Mouse (Mus musculus) T-helper 17 cell (primary cell): ENCODE measurements at regions not wholly inside any gene's neighbourhood (a gene's known extent, or its start where the extent isn't known, plus 50 kb on each side); places are given as distances from the start of the nearest gene placed in this dataset.

Experiments
- in situ Hi-C, 2 experiments: fragments of 300-600 bp; cut with MboI, MseI; formaldehyde crosslinking; loops; 1 replicate in 1 of 2; 2 replicates in 1 of 2; pipeline ENCODE4 v1.15.1; 2025; ENCODE audit warnings: high pct_unique_total_duplicates in 2 of 2

DNA sequence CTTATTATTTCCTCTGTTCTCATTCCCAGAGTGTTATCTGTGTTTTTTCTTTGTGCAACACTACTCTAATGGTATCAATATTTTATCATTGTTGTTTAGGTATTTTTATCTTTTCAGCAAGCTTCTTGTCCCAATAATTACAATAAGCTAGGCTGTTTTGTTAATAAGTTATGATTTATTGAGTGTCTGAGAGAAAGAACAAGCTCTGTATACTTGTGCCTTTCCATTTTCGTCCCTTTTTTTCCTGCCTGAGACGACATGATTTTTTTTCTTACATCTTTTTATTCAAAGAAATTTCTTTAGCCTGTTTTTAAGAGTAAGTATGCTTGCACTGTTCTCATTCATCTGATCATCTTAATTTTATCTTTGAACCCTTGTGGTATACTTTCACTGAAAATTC, 904.1 kb downstream of the A830018L16Rik start:
- in situ Hi-C loops, result no loop called here

DNA sequence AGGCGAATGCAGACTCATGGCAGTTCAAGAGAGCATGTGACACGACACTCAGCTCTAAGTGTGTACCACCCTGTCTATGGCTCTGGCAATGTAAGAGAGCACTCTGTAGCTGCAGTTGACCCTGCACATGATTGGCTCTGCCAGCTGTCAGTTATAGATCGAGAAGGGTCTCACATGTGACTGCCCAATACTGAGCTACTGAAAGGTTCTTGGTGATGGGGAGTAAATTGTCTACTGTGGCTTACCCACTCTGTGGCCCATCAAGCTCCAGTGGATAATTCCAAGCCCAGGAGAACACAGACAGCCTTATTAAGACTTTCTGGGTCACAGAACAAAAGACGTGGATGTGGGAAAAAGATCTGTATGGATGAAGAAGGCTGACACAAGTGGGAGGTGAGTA, 920.3 kb downstream of the A830018L16Rik start:
- in situ Hi-C loops, result no loop called here

DNA sequence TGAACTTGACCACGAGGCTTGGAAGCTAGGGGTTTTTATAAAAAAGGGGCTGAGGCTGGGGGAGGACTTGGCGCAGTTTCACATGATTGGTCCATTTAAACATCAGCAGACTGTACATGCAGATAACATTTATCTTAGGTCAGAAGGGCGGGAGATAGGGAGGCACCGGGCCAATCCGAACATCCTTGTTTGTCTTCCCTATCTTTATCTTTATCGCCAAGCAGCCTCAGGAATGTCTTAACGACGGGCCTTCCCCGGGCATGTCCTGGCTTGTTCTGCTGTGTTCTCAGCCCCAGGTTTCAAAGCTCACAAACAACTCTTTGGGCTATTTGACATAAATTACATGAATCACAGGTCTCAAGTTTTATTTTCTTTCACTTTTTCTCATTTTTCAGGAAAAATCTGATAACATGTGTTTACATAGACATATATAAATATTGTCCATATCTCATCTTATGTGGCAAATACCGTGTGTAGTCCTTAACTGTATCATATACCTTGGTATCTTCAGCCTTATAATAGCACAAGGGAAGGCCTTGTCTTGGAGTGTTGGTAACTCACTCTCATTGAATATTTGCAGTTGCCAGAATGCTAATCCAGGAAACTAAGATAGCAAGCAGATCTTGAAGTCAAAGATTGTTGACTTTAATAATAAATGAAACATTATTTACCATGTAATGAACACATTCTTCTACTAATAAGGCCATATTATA, 931.0 kb downstream of the A830018L16Rik start:
- in situ Hi-C loops, result no loop called here

DNA sequence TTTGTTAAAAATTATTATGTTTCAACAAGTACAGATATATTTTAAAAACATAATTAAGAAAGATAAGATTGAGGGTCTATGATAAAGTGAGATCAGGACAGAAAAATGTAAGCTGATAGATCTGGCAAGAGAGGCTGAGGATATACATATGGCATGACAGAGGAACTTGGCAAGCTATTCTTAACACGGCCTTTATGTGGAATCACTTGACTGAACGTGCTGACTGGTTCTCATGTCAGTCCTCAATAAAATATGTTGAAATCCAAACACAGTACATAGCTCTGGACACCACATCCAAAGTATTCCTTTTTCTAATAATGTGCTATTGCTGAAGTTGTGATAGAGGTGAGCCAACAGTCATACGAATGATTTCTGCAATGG, 931.5 kb downstream of the A830018L16Rik start:
- in situ Hi-C loops, result no loop called here

DNA sequence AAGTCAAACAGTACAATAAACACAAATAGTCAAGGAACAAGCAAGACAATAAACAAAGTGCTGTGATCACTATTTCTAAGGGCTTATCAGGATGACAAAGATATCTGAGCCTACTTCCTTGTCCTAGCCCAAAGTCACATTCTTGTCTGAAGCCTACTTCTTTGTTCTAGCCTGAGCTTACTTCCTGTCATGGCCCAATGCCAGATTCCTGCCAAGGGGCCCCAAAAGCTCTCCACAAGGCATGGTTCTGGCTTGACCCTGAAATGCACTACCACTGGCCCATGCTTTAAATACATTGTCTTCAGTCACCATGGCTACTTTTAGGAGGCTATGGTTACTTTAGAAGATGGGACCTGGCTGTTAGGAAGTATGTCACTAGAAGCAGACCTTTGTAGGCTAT, 940.6 kb downstream of the A830018L16Rik start:
- in situ Hi-C loops, result loop anchor here in 1 of 2 experiments (5.0 kb wide), 1 partner anchor 88 kb away; no protein-coding TSS in a partner anchor

DNA sequence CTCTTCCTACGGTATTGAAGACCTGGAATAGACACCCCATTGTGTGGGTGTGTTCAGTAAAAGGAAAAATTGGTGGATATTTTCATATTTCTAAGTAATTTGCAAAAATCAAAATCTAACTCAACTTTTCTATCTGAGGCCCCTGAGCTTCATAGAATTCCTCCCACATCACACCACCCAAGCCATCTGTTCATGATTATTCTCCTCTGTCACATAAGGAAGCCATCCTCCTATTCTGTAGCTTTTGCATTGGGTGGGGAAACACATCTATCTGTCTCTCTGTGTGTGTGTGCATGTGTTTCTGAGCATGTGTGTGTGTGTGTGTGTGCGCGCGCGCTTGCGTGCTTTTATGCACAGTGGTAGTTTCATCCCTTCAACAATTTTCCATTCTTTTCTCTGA, 954.0 kb downstream of the A830018L16Rik start:
- in situ Hi-C loops, result no loop called here

DNA sequence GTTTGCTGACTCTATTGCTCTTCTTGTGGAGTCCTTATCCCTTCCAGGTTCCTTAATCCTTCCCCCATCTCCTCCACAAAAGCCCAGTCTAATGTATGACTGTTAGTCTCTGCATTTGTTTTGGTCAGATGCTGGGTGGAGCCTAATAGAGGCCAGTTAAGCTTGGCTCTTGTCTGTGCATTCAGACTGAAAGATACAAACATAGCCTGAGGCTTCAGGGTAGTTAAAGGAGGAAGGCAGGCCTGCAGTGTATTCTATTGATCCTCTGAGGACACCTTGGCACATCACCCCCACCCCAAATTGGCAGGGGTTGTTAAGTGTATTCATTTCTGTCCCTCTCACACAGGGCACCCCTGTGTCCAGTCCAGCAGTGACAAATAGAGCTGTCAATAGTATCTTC, 959.1 kb downstream of the A830018L16Rik start:
- in situ Hi-C loops, result no loop called here

DNA sequence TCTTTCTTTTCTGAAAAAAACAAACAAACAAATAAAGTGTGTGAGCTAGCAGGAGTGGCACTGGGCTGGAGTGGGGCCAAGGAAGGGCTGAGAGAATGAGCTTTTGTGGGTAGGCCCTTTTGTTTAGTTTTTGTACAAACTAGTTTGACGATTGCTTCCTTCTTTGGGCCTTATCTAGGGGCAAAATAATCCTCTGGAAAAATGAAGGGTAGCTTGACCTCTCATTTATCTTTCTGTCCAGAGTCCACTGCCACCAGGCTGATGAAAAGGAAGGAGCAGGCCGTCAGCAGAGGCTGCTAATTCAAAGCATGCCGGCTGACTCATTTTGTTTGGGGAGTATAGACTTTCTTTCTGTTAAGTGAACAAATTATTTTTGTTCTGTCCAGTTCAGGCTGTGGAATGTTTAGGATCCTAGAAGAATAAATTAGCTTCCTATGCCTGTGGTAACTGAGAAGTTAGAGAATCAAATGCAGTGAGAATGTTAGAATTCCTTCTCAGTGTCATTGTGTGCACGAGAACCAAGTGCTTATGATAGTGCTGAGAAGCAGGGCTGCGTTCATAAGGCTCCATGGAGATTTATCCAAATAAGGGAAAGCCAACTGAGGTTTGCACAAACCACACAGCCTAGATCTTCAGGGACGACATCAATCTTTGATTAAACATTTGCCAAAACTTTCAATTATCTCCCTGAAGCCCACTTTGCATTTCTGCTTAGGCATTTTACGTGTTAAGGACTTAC, 984.4 kb downstream of the A830018L16Rik start:
- in situ Hi-C loops, result loop anchor here in 1 of 2 experiments (10.0 kb wide), 1 partner anchor 1116 kb away; no protein-coding TSS in a partner anchor

DNA sequence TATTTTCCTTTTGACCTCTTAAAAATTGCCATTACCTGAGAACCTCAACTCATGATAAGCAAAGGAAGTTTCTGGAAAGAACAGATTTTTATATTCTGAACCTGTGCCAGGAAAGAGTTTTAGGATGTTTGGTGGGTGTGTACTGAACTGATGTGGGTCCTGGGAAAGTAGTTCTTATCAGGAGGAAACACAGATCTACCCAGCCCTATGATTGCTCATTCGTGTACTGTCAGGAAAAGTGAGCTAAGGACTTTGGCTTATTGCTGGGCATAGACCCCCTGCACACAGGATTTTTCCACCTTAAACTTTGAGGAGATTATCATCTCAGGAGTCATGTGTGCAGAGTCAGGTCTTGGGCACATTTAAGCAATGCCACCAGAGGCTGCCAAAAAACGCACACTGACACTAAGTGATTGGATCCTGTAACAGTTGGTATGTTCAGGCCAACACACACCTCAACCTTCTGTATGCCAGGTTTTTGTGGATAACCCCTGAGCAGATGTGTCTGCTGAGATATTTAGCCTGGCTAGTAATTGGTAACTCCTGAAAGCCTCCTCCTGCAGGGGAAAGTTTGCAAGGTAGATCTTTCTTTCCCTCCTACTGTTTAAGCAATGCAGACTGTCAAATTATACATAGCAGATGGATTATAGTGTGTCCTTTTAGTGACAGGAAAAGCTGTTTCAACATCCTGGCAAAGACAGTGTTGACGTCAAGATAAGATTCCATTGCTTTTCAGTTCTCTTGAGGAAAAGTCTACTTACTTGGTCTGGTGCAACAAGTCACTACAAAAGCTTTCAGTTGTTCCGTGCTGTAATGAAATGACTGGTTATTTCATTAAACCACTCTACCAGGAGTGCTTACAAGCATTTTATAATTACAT, 991.7 kb downstream of the A830018L16Rik start:
- in situ Hi-C loops, result no loop called here

DNA sequence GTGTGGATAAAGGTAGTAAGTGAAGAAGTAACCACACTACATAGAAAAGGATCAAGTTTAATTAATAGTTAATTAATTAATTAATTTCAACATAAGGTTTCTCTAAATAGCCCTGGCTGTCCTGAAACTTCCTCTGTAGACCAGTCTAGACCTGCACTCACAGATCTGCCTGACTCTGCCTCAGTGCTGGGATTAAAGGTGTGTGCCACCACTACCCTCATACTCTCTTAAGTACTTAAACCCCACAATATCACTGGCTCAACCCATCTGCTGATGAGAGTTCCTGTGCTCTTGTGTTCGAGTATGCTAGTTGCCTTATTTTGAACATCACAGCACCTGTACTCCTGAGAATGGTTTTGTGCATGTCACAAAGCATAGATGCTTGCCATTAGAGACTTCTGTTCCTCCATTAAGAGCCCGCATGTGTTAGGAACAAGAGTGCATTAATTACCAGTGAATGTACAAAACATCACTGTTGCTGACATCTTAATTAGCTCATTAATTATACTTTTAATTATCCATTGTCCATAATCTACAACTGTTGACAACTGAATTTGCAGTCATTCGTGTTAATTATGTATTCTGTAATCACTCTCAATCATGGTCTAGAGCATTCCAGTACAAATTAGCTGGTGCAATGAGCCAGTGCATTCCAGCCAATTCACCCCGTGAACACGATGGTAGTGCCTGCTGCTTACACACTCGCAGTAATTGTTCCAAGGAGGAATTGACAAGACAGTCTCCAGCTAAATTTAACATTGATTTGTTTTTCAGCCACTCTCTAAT, 996.0 kb downstream of the A830018L16Rik start:
- in situ Hi-C loops, result no loop called here

DNA sequence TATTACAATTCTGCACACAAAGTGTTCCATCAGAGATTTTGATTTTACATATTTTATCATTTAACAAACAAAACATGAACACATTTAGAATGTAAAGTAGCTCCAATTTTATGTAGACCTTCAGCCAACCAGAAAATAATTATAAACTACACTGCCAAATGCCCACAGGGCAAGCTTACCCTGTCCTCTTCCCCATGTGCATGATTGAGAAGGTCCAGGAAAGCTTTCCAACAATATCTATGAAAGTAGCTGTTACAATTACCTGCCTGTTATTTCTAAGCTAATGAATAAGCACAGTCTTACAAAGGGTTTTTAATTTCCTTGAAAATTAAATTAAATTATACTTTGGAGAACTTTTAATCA, 996.6 kb downstream of the A830018L16Rik start:
- in situ Hi-C loops, result no loop called here

DNA sequence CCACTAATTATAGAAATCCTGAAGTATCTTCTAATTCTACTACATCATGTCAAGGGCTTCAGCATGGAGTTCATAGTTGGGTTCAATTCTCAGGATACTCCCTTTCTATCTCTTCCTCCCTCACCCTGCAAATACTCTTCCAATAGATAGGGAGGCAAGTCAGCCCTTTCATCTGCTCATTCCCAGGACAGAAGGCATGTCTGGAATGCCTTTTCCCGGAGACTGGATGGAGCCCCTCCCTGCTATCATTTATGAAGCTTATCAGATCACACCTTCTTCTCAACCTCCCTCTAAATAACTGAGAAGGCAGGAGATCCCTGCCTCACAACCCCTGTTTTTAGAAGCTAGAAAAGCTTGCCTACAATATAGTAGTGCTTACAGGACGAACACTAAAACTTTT, 1010.6 kb downstream of the A830018L16Rik start:
- in situ Hi-C loops, result no loop called here

DNA sequence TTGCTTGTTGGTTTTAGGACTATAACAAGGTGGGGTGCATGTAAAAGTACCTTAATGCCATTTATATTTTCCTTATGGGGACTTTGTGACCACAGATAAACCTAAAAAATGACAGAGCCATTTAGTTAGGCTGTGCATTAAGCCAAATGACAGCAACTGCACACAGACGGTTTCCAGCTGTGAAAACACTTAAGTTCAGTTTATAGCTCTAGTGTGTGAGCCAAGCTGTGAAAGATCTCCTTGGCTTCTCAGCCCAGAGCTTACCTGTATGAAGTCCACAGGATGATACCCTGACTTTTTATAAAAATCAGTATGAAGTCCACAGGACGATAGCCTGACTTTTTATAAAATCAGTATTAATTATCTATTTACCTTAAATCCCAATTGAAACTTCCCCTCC, 1024.0 kb downstream of the A830018L16Rik start:
- in situ Hi-C loops, result no loop called here

DNA sequence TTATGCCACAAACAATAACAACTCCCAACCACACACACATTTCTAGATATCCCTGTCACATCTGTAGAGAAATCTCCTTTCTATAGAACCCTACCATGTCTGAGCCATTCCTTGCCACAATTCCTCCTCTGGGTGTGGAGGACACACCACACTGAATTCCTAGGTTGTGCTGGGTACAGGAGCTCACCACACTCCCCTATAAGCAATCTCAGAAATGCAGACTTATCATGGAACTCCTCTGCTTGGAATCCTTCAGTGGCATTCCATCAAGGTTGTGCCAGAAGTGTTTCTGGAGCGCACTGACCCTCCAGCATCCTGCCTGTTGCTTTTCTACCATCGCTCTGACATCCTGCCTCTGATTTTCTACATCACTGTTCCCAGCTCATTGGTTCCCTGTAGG, 1052.3 kb downstream of the A830018L16Rik start:
- in situ Hi-C loops, result no loop called here

DNA sequence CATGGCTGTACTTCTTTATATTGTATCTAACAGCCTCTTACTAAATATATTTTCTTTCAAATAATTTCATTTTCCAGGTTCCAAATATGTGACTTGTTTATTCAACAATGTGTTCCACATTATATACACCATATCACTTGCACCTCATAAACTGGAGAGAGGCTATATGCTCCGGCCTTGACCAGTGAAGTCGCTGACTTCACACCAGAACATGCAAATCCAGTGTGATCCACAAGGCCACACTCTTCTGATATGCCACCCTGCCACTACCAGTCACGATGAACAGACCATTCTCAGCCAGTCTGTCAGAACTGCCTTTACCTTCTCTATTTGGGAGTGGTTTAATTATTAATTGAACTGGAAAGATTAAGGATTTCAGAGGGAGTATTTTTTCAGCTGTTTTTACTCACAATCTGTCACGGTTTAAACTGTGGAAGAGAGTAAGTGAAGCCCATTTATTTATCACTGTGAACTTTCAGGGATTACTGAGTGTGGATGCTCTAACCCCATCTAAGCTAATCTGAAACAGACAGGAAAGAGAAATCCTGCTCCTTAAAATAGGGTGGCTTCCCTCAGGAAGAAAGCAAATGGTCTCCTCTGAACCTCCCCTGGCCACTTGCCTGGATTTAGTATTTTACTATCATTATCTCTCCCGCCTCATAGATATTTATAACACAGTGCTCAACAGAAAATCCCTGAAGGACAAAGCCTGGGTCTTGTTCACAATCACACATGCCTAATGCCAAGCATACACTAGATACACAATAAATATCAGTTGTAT, 1065.3 kb downstream of the A830018L16Rik start:
- in situ Hi-C loops, result no loop called here

DNA sequence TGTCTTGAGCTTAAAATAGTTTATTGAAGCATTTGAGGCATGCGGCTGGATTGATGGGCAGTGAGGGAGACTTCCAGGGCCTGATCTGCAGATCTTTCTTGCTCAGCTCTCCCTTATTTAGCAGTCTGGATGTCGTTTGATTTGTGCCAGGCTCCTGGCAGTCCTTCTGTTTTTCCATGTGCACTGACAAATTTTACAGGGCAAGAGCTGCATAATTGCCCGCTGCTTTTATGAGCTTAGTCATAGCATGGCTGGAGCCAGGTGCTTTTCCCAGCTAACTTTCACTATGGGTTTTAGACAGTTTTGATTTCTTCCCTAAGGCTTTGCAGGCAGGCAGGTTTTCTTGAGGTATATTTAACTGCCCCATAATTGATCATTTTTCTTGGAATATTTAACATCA, 1086.5 kb downstream of the A830018L16Rik start:
- in situ Hi-C loops, result no loop called here

DNA sequence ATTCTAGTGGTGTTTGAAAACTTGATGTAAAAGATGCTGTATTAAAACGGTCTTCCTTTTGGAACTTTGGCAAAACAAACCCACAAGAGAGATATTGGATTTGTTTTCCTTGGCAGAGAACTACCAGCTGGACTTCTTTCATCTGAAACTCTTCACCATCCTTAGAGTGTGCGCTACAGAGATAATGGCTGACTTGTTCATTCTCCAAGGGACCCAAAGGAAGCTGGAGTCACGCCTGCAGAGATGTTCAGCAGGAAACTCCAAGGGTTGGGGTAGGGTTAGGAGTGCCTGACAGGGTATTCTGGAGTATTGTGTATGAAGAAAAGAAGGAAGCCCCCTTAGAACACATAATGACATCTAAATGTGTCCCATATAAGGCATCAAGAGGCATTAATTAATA, 1094.1 kb downstream of the A830018L16Rik start:
- in situ Hi-C loops, result no loop called here

DNA sequence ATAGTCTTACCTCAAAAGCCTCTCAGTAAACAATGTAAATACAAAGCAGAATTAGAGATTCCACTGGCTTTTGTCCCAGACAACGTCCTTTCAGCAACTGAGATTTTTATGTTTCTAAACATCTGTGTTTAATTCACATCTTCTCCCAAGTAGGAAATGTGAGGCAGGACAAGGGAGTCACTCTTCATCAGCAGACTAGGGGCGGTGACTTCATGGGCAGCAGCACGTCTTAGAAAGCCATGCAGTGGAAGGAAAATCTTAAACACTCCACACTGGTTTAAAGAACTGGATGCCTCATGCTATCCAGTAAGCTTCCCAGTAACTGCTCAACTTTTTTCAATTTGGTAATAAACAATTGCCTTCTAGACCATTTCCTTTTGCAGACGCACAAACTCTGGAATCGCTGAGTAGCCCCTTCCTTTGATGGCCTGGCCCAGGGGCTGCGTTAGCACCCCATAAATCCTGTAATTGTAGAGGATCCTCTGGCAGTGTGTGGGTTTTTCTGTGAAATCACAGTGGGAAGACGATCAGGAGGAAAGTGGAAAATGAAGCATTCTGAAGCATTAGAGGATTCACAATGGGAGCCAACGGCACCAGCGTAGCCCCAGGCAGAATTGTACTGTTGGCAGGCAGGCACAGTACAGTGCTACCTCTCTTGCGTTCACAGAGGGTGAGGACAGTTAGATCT, 1096.4 kb downstream of the A830018L16Rik start:
- in situ Hi-C loops, result no loop called here

DNA sequence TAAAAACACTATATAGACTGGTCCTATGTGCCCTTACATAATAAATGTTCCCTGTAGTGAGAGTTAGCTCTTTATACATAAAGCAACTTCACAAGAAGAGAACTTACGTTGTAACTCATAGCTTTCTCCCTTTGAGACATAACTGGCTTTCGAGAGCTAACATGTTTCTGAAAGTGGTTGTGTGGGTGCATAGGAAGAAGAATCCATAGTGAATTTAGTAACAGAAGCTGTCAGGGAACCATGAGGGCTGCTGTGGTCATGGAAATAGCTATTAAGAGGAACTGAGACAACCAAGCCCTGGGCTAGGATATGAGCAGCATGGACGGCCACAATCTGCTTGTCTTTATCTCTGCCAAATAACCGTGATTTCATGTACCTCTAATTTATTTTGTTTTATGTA, 1105.7 kb downstream of the A830018L16Rik start:
- in situ Hi-C loops, result no loop called here

DNA sequence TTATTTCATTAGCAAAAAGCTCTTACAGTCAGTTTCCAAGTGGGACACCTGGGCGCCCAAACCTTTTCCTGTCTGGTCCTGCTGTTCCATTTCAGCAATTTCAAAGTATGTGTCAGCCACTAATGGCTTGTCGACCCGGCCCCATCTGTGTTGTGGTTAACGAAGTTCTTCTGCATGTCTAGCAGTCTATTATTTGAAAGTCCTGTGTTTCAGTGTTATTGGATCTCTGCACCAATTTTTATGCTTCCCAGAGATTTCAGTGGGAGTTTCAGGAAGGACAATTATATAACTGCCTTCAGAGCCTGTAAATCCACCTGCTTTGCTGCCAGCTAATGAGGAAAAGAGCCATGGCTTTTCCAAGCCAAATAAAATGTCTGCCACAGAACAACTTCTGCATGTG, 1142.0 kb downstream of the A830018L16Rik start:
- in situ Hi-C loops, result no loop called here
